Mouse (Mus musculus) neural tube, postnatal 0 days (tissue): ENCODE results near the gene Rgs21. TPM values are rescaled to one million over a fixed set of nuclear protein-coding genes. Genes with fewer than 3 reads are reported as not detected.

Experiments
- polyA plus RNA-seq: library from polyadenylated mRNA; unstranded; fragments of >200 nt; fragmentation: Nextera tagmentation; extraction: Ambion mirVana; gene quantifications from 2 replicates; pipeline ENCODE4 v1.2.1, GENCODE M21; 2015

The Rgs21 gene
- polyA plus RNA-seq = not detected in 2 replicates

DNA sequence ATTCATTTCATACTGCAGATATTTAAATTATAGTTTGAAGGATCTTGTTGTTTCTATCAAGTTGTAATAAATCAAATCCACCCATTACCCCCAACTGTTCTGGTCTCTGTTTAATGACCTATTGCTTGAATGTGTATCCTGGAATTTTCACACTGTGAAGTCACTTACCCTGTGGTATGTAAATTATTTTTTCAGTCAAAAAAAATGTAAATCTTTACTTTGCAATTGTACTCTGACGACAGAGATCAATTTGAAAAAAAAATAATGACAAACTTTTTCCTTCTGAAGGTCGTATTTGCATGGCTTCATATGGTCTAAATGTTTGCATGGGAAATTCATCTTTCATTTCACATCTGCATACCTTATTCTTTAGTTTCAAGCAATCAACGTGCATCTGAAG, at the start of gene Rgs21:
Gene Rgs21, minus strand, starts transcription at position 101 of the 400 bp plus-strand sequence.

Other genes starting within 250 kb of the Rgs21 start
- gene Rgs18, start 207.8 kb upstream of the Rgs21 start, polyA plus RNA-seq = 0.18 and 0.31 TPM in 2 replicates